ENCODE assay signal across 22 mouse cellular contexts in genomic region chr8:73921158-73921557, GRCm38 (mm10).
DNase-seq lines count a peak whose midpoint lies in the region; ATAC-seq and TF ChIP-seq lines count a peak whose summit lies in the region.
"Had no signal": no experiment of that assay in that cellular context is flagged by ENCODE, and none has a peak within 500 bp of the region (broad histone marks: within the 10 kb centered on the region; RNA-seq: fewer than 3 reads in every experiment).

No protein-coding gene starts in this region.

- H3K4me1 ChIP-seq in liver, postnatal 0 days (ENCODE audit: insufficient read depth) = peaks cover 4% of the 10 kb centered on the region; the same call in 1 of the 2 replicates
- no peaks in the 10 kb centered on the region for H3K4me1 ChIP-seq in liver, embryonic 12.5 days
- H3K4me1 ChIP-seq: embryonic facial prominence, embryonic 15.5 days; forebrain, embryonic 10.5 days; heart, embryonic 10.5 days; hindbrain, embryonic 12.5 days had no signal

- TF ChIP-seq CTCF in liver, postnatal 0 days (IDR thresholded peaks at IDR 0.05; ENCODE audit: low read depth) = no peak

- ATAC-seq in liver, postnatal 0 days = no peak
- ATAC-seq in liver, embryonic 12.5 days = no peak
- ATAC-seq: forebrain, embryonic 14.5 days; hindbrain, embryonic 16.5 days had no signal

- 67% methylated on average over 2 of the region's 2 CpGs for WGBS in liver, postnatal 0 days (ENCODE audit: insufficient replicate concordance)
- 63% methylated on average over 2 of the region's 2 CpGs for WGBS in liver, embryonic 12.5 days (ENCODE audit: insufficient replicate concordance)

- H3K36me3 ChIP-seq in liver, postnatal 0 days (replicated peaks; ENCODE audit: insufficient read depth, low read length) = no peaks in the 10 kb centered on the region
- no peaks in the 10 kb centered on the region for H3K36me3 ChIP-seq in liver, embryonic 12.5 days
- H3K36me3 ChIP-seq: embryonic facial prominence, embryonic 15.5 days; forebrain, embryonic 10.5 days; heart, embryonic 10.5 days; hindbrain, embryonic 12.5 days had no signal

- peak; percentile 8 to 36 for DNase-seq in frontal cortex, postnatal 36 days (ENCODE audit: low spot score in 2 of 2)
- no peak for DNase-seq in frontal cortex, postnatal 14 days (ENCODE audit: low spot score in 2 of 2)
- DNase-seq in liver, postnatal 0 days = no peak
- peak; percentile 10 for DNase-seq in Muller cell, postnatal 12 days (ENCODE audit: inconsistent ontology term)
- DNase-seq in telencephalon, adult 2 months (ENCODE audit: low read depth, low spot score) = peak; percentile 70
- DNase-seq: adrenal gland, postnatal 25 days; cerebellum, adult 2 months; cerebellum, postnatal 10 days; embryo, embryonic 11 days; gastrocnemius, postnatal 10 days; heart, adult 18-20 months; heart, postnatal 10 days; heart, postnatal 4 days had no signal

- H3K27ac ChIP-seq in liver, postnatal 0 days (ENCODE audit: low read depth) = peak overlapping the region; percentile 45; the same call in 1 of the 2 replicates
- H3K27ac ChIP-seq in liver, embryonic 12.5 days = no peak overlapping the region
- H3K27ac ChIP-seq: embryonic facial prominence, embryonic 15.5 days; forebrain, embryonic 10.5 days; heart, embryonic 10.5 days; hindbrain, embryonic 12.5 days had no signal

- no peaks in the 10 kb centered on the region for H3K27me3 ChIP-seq in liver, postnatal 0 days (ENCODE audit: insufficient read depth, low read length)
- no peaks in the 10 kb centered on the region for H3K27me3 ChIP-seq in liver, embryonic 12.5 days (replicated peaks)
- H3K27me3 ChIP-seq: CH12.LX; embryonic facial prominence, embryonic 15.5 days; hindbrain, embryonic 12.5 days had no signal

- H3K9ac ChIP-seq in liver, postnatal 0 days (replicated peaks) = no peak overlapping the region
- H3K9ac ChIP-seq in liver, embryonic 12.5 days = no peak overlapping the region
- H3K9ac ChIP-seq: embryonic facial prominence, embryonic 15.5 days; hindbrain, embryonic 12.5 days had no signal

- H3K9me3 ChIP-seq in liver, postnatal 0 days (ENCODE audit: low read length) = no peaks in the 10 kb centered on the region
- H3K9me3 ChIP-seq in liver, embryonic 12.5 days (replicated peaks) = no peaks in the 10 kb centered on the region
- H3K9me3 ChIP-seq: embryonic facial prominence, embryonic 15.5 days; forebrain, embryonic 10.5 days; heart, embryonic 10.5 days; hindbrain, embryonic 12.5 days had no signal

- H3K4me2 ChIP-seq in liver, postnatal 0 days (ENCODE audit: low read depth, low read length) = no peak overlapping the region
- no peak overlapping the region for H3K4me2 ChIP-seq in liver, embryonic 12.5 days
- H3K4me2 ChIP-seq: embryonic facial prominence, embryonic 15.5 days; hindbrain, embryonic 12.5 days had no signal

- no peak overlapping the region for H3K4me3 ChIP-seq in liver, postnatal 0 days (ENCODE audit: low read depth, low read length)
- H3K4me3 ChIP-seq in liver, embryonic 12.5 days = no peak overlapping the region
- H3K4me3 ChIP-seq: embryonic facial prominence, embryonic 15.5 days; erythroblast, embryonic 14.5 days; forebrain, embryonic 10.5 days; heart, embryonic 10.5 days; hindbrain, embryonic 12.5 days had no signal

- no peak for TF ChIP-seq EP300 in liver, postnatal 0 days (IDR thresholded peaks at IDR 0.05; ENCODE audit: low read depth)

Comparison
In these comparisons a context has a peak if more than half of its experiments do, and no peak if none do; other contexts are left out.
1. DNase-seq: peak in frontal cortex, postnatal 36 days (2 of 2), Muller cell, postnatal 12 days (single experiment) and telencephalon, adult 2 months (single experiment); none in frontal cortex, postnatal 14 days (0 of 2) and liver, postnatal 0 days (single experiment).